Mouse (Mus musculus) adrenal gland, postnatal 36 days (tissue): ENCODE data around the gene Pecr. TPM values are rescaled to one million over a fixed set of nuclear protein-coding genes. Genes with fewer than 3 reads are reported as not detected.
A peak's percentile ranks its signal among the peaks of the same experiment; 100 is the strongest.
"Not testable (repeated sequence)": the region's sequence is repeated elsewhere in the genome, so short reads cannot be mapped to it uniquely, and the experiment has no call there.

Source experiments
- DNase-seq, 2 experiments: peaks; one replicate each; pipeline ENCODE4 v3.0.0; 2021; ENCODE audit warnings: mixed read lengths in 1 of 2
- total RNA-seq, 2 experiments: library from RNA; stranded (reverse); gene quantifications; 2 replicates each; pipeline ENCODE4 v1.2.3; 2021

The Pecr gene
- total RNA-seq, 2 experiments from 2014 or later, result 21.8 to 28.2 TPM

DNA sequence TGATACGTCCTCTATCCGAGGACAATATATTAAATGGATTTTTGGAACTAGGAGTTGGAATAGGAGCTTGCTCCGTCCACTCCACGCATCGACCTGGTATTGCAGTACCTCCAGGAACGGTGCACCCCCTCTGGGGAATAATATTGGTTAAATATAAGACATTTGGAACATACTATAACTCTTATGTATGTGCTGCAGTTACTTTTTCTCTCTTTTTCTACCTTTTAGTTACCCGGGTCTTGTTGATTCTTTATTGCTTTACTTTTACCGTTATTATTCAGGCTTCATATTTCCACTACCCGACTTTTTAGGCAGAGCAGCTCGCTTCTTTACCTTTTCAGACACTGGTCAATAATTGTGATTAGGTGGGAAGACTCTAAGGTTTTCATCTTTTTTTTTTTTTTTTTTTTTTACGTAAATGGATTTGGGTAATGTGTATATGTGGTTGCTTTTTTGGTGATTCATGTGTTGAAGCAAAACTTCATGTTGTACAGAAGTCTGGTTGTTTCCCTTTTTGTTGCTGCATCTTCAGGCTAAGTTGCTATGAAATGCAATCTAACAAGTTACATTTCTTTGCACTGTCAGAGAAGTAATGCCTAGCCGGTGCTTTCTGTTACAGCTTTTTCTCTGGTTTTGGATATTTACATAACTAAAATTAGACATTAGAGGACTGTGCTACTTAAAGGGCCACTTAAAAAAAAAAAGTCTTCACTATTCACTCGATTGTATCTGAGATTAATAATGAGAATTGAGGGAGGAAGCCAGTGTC is 46.9 kb downstream of the Pecr start:
- DNase-seq, result peak; percentile 10 to 35

- peak; percentile 85 to 86 for DNase-seq
Observed at GRCm38 (mm10) chr1:72236363-72237006, 47.6 kb downstream of the Pecr start.

GRCm38 (mm10) chr1:72232592-72232991 is 51.5 kb downstream of the Pecr start:
- DNase-seq, result not testable (repeated sequence)

DNA sequence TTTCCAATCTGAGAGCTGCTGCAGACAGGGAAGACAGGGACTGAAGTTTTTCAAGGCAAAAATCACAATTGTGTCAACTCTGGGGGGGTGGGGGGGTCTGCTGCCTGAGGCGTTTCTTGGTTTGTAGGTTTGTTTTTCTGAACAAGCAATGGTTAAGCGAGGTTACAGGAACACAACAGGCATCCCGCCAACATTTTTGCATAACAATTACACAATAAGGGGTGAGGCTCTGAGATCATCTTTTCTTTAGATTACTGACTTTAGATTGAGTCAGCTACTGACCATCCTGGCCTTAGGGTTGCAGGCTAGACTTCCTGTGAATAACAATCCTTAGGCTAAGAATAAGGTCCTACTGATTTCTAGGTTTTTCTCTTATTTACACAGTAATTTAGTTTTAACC is 55.1 kb downstream of the Pecr start:
- peak; percentile 22 for DNase-seq

- DNase-seq, result no peak
Observed at GRCm38 (mm10) chr1:72227546-72227945, 56.6 kb downstream of the Pecr start.

- DNase-seq, result no peak
Observed at GRCm38 (mm10) chr1:72226887-72227481, 57.1 kb downstream of the Pecr start.

DNA sequence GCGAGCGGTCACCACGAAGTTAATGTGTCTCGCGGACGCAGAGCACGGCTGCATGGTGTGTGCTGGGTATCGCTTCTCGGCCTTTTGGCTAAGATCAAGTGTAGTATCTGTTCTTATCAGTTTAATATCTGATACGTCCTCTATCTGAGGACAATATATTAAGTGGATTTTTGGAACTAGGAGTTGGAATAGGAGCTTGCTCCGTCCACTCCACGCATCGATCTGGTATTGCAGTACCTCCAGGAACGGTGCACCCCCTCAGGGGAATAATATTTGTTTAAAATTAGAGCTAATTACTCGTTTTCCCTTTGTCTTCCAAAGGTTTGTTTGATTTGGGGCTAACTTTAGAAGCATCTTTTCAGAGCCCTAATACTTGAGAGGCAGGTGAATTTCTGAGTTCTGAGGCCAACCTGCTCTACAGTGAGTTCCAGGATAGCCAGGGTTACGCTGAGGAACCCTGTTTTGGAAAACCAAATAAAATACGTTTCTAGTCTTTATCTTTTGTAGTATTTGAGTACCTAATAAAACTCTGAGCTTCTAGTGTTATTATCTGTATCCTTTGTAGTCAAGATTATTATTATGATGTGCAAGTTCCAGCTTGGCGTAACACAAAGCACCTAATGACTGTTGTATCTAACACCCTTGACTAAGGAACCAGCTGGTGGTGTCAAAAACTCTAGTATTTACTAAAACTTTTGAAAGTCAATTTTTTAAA is 57.8 kb downstream of the Pecr start:
- DNase-seq, result peak in 1 of 2 experiments; percentile 29

DNA sequence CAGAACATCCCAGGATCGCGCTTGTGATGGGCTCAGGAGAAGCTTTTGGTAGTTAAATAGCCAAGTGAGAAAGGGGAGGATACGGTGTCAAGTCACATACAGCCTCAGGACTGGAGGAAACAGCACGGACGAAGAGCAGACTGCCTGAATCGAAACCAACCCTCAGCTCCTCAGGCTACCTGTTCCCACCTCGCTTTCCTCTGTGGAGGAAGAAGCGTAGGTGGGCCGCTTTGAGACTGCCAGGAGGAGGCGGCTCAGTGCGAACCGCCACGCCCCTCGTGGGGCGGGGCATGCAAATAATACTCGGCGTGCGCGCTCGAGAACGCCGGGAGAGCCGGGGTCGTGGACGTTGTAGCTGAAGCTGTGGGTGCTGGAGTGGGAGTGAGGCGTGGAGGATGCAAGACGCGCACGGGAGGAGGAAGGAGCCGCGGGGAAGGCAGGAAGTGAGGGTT is 58.4 kb downstream of the Pecr start:
- DNase-seq, result peak; percentile 84 to 92

DNA sequence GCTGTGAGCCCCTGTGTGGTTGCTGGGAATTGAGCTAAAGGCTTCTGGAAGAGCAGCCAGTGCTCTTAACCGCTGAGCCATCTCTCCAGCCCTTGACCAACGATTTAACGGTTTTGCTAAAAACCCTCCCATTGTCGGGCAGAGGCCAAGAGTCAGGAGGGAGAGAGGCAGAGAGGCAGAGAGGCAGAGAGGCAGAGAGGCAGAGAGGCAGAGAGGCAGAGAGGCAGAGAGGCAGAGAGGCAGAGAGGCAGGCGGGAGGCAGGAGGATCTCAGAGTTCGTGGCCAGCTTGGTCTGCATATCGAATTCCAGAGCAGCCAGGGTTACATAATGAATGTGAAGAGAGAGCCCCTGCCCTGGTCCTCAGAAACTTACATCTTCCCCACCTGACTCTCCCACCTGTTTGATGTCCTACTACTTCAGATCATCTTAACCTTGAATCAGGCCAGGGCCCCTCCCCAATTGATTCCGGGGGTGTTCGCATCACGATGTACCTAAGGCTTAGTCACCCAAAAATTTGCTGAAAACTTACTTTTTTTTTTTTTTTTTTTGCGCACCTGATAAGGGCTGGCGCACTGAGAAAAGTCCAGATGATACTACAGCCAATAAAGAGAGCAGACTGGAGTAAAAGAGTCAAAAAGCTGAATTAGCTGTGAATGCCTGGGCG is 58.9 kb downstream of the Pecr start:
- DNase-seq, result no peak

- no peak for DNase-seq
Observed at GRCm38 (mm10) chr1:72220008-72220407, 64.1 kb downstream of the Pecr start.

DNA sequence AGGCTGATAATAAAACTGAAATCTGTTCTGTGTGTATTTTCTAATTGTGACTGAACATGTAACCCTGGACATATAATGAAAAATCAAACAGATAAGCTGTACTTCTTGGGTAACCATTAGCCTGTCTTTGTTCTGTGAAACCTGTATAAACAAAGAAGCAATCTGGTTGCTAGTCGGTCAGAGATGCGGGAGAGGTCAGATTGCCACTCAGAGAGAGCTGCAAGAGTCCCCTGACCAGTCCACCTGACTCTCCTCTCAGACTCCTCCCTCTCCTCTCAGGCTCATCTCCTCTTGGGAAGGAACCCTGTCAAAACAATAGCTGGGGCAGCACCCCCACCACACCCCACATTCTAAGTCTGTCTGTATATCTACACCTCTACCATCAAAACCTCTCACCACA is 65.0 kb downstream of the Pecr start:
- no peak for DNase-seq

DNA sequence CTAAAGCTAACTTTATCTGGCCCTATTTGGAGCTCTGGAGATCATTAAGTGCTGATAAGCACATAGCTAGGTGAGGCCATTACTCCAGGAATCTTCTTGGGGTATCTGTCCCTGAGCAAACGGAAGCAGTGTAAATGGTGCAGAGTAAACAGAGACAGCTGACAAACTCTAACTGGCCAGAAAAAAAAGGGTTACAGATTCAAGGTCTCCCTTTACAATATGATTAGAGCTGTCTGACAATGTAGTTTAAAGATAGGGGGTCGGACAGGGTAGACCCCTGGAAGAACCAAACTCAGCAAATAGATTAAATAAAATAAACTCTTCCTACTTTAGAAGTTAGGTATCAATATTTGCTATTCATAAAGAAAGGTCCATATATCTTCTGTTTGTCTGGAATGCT is 65.5 kb downstream of the Pecr start:
- no peak for DNase-seq

DNA sequence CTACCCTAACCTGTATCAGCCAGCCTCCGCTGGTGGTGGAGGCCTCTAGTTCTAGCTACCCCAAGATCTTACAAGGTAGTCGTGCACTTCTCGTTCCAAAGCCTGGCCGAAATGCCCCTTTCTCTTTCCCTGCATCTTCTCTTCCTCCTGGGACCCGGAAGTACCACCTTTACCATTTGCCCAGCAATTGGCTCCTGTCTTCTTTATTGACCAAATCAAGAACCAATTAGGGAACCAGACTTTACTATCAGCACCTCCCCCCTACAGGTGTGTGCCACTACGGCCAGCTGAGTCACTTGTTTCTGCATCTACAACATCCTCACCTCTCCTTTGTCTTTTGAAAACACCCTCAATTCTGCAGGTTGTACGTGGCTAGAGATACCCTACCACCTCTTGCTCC is 67.4 kb downstream of the Pecr start:
- no peak for DNase-seq

GRCm38 (mm10) chr1:72215174-72215573 is 68.9 kb downstream of the Pecr start:
- DNase-seq, result no peak

- no peak for DNase-seq
Observed at GRCm38 (mm10) chr1:72214470-72214961, 69.6 kb downstream of the Pecr start.

GRCm38 (mm10) chr1:72213954-72214353 is 70.2 kb downstream of the Pecr start:
- no peak for DNase-seq

DNA sequence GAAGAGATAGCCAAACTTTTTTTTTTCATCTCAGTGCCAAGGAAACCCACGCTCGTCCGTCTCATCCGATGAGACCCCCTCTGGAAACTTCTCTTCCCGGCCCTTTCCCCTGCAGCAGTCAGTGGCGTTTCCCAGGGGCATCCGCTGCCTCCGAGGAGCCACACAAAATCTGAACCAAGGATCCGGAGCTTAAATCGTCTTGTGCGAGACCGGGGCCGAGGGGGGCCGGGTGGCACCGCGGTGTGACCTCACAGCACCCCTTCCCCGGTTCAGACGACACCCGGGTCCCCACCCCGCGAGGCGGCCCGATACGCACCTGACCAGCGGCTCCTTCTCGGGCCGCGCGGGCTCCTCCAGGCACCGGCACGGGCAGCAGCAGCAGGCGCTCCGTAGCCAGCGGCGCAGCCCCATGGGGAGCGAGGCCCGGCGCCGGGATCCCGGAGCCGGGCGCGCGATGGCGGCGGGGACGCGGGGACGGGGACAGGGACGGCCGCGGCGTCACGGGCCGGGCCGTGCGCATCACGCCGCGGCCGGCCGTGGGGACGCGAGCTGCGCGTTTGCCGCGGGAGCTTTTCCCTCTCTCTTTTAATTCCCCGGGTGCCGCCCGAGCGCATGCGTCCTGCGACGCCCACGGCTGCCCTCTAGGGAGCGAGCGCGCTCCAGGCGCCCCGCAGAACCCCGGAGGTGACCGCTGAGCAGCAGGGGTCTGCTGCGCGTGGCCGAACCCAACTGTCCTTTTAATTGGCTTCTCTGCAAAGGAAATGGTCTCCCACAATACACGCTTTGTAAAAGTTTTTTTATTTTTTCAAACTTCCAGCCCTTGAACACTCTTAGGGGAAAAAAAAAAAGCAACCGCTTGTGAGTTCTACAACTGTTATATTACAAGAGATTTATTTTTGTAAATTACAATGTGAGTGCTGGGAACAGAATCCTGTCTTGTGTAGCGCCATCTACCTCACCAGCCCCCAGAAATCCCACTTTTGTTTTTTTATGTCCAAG is 72.1 kb downstream of the Pecr start, which contains the start of gene Mreg:
TSS of gene Mreg (minus strand) at position 607 of the 999 bp plus-strand sequence.
- peak; percentile 82 to 84 for DNase-seq

GRCm38 (mm10) chr1:72210803-72211679 is 73.1 kb downstream of the Pecr start:
- DNase-seq, result no peak
